Mouse (Mus musculus) embryo, embryonic 11 days (tissue): ENCODE data around the gene Disc1.
A peak's percentile ranks its signal among the peaks of the same experiment; 100 is the strongest.

Experiments
- DNase-seq: peaks from one replicate; pipeline ENCODE4 v3.0.0-alpha.2; 2015

Gene Disc1

DNA sequence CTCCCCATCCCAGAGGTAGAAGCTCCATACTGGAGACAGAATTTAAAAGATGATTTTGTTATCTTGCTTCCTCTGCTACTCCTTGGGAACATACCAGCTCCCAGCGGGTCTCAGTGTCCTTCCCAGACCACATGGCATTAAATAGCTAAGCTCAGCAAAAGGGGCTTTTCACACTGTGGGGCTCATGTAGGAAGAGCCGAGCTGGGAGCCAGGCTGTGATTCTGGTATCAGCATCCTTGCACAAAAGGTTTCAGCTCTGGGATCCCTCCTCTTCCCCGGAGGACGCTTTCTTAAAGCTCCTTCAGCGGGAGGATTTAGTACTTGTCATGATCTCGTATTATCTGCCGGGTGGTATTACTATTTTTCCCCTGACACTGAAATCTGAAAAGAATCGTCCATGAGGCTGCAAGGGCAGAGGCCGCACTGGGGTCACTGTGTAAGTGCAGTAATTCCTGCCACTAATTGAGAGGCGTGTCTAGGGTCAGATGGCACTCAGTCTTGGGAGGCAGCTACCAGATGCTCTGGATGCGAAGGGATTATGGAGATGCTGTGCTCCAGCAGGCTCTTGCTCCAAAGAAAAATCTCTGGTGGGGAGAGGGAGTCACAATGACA is 223.2 kb downstream of the Disc1 start:
- DNase-seq, result peak; percentile 81

GRCm38 (mm10) chr8:125279156-125279555 is 225.2 kb downstream of the Disc1 start:
- no peak for DNase-seq

DNA sequence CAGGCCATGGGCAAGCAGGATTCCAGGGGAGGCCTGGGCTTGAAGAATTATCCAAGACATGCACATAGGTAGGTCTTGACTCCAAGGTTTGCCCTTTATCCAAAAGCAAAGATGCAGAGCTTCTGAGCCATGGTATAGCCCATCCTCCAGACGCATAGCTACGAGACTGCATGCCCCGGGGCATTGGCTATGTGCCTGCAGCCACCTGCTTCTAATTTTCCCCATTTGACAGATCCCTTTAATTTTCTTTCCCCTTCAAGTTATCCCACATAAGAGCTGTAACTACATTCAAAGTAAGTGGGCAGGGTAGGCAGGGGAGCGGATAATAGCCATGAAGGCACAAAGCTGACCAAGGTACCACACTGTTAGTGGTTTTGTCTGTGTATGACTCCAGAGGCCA is 225.9 kb downstream of the Disc1 start:
- DNase-seq, result peak; percentile 50

DNA sequence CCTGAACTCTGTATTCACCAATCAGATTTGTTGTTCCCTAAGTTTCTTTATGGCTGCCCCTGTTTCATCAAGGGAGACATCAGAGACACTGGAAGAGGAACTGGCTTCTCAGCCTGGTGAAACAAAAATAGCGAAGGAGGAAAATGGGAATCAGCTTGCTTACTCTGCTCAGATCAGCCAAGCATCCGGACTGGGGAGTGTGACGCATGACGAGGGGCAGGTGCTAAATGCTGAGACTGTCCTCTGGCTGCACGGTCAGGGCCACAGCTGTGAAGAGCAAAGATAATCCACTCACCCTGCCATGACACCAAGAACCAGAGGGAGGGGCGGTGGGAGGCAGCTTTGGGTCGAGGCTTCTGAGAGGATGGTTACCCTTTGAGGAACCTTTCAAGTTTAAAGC is 228.5 kb downstream of the Disc1 start:
- no peak for DNase-seq

DNA sequence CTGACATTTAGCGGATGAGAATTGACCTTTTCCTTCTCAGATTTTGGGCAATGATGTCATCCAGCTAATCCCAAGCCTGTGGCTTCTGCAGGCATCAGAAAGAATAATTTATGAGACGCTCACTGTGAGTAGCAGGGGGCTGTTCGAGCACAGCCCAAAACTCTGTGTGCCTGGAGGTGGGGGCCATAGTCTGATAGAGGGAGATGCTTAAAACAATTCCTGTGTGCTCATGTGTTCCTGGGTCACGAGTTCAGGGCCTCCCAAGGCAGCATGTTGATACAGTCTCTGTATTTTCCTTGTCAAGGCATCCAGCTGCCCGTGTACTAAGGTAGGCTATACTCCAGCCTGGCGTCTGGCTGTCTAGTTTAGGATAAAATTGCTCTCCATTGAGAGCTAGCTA is 229.5 kb downstream of the Disc1 start:
- no peak for DNase-seq

GRCm38 (mm10) chr8:125284875-125285274 is 230.9 kb downstream of the Disc1 start:
- peak; percentile 60 for DNase-seq

DNA sequence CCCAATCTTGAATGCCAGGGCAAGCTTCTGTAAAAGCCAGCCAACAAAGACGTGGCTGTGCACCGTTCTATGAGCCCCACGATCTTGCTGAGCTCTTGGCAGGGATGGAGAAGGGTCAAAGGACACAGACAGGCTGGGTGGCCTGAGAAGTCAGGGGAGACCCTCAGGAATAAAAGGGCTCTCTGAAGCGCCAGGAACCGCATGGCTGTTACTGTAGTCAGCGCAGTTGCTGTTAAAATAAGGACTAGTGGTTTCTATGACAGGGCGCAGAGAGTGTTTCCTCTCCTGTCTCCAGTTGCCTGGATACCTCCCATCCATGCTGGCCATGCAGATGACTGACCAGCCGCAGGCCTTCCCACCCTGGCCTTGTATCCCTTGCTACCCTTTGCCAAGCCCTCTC is 231.4 kb downstream of the Disc1 start:
- no peak for DNase-seq

DNA sequence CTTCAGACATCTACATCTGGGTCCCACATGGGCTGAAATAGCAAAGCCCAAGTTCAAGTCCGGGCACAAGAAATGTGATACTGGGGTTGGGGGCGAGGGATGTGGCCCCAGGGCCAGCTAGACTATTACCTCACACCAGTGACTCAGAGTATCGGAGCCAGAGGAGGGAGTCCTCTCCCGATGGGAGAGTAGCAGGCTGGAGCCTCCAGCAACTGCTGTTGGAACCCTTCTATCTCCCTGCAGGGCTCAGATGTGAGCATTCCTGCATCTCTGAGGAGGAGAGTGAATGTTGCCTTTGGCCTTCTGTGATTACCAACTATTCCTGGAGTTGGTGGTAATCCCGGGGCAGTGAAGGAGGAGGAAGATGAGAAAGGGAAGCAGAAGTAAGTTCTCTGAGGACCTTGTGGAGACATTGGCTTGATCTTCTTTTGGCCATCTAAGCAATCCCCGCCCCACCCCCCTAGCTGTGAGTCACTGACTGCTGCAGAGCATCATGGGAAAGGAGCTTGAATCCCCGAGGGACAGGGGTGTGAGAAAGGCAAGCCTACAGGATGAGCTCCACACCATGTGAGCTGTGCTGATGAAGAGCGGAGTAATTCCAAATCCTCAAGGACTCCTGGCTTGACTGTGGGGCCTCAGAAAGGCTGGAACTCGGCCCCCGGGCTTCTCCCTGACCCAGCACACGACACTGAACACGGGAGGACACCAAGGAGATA is 232.1 kb downstream of the Disc1 start:
- DNase-seq, result no peak

DNA sequence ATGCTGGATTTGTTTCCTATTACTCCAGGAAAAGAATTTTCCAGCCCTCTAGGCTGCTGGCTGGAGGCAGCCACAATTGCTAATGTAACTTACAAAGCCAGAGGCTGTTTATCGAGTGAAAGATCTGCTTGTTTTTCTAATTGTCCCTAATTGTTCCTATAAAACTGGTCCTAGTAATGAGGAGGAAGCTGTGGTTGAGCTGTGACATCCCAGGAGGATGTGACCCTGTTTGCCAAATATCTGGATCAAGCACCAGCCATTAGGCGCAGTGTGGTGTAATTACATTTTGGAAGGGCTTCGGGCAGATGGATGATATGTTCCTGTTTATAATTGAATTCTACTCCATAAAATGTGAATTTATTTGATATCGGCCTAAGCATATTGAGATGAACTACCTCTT is 233.3 kb downstream of the Disc1 start:
- no peak for DNase-seq

GRCm38 (mm10) chr8:125287841-125288341 is 233.9 kb downstream of the Disc1 start:
- no peak for DNase-seq

GRCm38 (mm10) chr8:125291506-125291905 is 237.5 kb downstream of the Disc1 start:
- DNase-seq, result no peak

DNA sequence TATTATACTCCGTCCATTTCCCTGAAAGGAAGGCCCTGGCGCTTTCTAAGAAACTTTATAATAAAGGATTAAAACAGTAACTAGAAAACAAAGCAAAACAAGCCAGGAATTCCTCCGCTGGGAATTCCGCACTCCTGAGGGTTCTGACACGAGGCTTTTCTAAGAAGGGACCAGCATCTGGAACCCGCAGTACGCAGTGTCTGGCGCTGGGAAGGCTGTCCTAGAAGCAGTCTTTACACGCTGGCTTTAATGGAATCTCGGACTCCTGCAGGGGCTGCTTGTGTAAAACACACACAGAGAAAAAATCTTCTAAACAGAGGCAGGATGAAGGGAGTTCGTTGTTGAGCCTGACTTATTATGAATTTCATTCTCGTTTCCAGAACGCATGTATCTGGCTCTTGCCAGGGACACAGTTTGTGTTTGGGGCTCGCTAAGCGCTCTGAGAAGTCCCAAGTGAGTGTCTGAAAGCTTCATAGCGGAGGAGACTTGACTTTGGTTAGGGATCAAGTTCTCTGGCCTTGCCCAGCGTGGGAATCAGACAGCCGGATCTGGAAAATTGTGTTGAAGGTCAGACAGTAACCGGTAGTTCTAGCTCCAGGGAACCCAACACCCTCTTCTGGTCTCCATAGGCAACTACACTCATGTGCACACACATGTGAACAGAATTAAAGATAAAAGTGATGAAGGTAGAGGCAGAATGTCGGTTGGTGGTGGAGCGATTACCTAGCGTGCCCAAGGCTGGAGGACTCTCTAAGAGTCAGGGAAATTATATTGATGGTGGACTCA is 238.1 kb downstream of the Disc1 start:
- no peak for DNase-seq

GRCm38 (mm10) chr8:125292933-125293591 is 239.1 kb downstream of the Disc1 start:
- no peak for DNase-seq

DNA sequence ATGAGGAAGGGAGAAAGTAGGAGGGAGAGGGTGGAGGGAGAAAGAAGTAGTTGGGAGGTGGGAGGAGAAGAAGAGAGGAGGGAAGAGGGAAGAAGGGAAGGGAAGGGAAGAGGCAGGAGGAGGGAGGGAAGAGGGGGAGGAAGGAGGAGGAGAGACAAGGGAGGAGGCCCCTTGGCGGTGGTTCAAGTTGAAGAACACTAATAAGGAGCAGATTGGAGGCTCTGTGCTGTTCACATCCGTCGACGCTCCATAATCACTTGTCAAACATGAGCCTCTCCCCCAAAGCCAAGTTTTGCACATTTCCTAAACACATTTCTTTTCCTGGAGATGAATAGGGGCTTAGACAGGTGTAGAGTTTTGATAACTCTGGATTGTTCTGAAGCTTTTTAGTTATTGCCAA is 245.3 kb downstream of the Disc1 start:
- no peak for DNase-seq

DNA sequence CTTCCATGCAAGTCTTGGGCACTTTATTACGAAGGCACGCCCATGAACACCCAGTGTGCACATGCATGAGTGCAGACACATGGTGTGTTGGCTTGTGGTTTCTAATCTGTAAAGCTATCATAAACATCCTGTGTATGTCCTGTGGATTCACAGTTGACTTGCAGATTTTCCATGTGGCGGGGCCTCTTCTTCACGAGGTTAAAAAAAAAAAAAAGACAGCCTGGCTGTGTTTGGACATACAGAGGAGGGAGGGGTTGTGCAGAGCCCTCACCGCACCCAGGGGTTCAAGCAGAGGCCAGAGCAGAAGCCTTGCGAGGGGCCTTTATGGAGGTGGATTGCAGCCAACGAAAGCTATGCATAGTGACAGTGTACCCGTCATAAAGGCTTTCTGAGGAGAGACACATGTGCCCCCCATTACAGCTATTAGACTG is 248.0 kb downstream of the Disc1 start:
- no peak for DNase-seq

DNA sequence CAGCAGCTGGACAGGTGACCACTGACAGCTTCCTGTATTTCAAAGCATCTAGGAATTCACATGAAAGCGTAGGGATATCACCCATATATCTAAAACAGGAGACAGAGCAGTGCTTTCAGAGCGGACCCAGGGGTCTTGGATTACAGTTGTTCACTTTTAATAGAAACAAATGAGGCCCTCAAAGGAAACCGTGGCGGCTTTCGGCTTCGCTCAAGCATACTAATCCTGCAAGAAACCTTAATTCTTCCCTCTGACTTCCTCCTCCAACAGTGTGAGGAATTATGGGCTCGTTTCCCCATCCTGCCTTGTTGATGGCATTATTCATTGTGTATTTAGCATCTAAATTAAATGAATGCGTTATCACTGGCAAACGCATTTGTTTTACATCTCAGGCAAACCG is 252.7 kb downstream of the Disc1 start:
- no peak for DNase-seq

DNA sequence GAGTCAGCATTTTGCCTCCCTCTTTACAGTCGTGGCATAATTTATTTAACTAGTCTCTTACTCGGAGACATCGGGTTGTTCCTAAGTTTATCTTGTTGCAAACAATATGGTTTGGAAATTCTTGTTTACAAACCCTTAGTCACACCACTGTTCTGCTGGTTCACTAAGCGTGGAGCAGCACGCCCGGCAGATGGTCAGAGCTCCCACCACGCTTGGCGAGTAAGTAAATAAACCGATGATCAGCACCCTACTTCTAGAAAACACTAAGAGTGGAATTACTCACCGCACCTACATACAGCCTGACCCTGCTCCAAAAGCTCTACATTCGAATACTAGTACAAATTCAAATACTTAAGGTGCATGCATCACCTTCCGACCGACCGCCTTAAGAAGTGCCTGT is 256.0 kb downstream of the Disc1 start:
- no peak for DNase-seq
